Mouse (Mus musculus) C2C12 (cell line): Measurements from ENCODE around the gene Gm28635.

Source experiments
- CTCF ChIP-seq: IDR thresholded peaks from one replicate; pipeline ENCODE4 v1.5.1; 2011; ENCODE audit not compliant: control insufficient read depth, insufficient read depth, insufficient read length
- MAX ChIP-seq: IDR thresholded peaks from one replicate; pipeline ENCODE4 v1.6.1; 2011; ENCODE audit warnings: mild to moderate bottlenecking, control low read depth
- MYOD1 ChIP-seq: IDR thresholded peaks from one replicate; pipeline ENCODE4 v1.6.1; 2011; ENCODE audit warnings: low read depth; ENCODE audit not compliant: control insufficient read depth, insufficient read length

DNA sequence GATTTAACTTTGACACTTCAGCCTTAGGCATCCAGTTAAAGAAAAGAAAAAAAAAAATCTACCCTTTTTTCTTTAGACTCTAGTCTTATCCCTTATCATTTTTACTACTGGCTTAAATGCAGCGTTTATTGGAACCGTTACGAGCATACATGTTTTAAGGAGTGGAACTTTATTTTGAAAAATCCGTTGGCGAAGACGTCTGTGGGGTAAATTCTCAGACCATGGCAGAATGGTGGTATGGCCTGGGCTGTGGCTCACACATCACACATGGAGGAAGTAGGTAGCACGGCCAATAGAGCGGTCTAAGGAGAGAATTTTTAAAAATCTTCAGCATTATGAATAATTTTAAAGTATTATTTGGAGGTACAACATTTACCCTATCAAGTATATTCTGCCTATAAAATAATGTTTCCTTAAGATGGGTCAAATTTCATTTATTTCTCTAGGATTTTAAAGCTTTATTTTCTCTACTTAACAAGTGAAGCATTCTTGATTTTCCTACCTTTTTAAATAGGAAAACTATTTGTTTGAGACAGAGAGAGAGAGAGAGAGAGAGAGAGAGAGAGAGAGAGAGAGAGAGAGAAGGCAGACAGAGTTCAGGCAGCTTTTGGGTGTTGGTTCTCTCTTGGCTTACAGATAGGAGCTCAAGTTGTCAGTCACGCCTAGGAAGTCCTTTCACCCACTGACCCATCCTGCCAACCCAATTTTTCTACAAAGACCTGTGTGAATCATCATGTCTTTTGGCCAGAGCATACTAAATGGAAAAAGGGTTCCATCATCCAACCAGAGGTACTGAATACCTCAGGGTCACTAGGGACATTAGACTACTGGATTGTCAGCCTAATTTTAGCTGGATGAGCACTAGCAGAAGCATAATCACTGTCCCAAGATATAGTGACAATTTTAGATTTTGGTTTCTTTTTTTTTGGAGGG, 38.8 kb upstream of the Gm28635 start:
- TF ChIP-seq CTCF (no peak), MYOD1 (no peak), MAX (no peak)
